Mouse (Mus musculus) urinary bladder, postnatal 14 days (tissue): ENCODE measurements at regions not wholly inside any gene's neighbourhood (a gene's known extent, or its start where the extent isn't known, plus 50 kb on each side); places are given as distances from the start of the nearest gene placed in this dataset.

Source experiments
- DNase-seq: peaks from one replicate; pipeline ENCODE4 v3.0.0; 2021; ENCODE audit warnings: low spot score

GRCm38 (mm10) chr14:72371702-72372277 lies 119.8 kb downstream of the Gm9195 start:
- DNase-seq: peak; percentile 72

GRCm38 (mm10) chr14:72360829-72361520 lies 130.7 kb downstream of the Gm9195 start:
- no peak for DNase-seq

- DNase-seq: no peak
Measured at GRCm38 (mm10) chr14:72360181-72360580, 131.5 kb downstream of the Gm9195 start.

- no peak for DNase-seq
Measured at GRCm38 (mm10) chr14:72357915-72358314, 133.7 kb downstream of the Gm9195 start.

GRCm38 (mm10) chr14:72342181-72342580 lies 149.5 kb downstream of the Gm9195 start:
- DNase-seq: no peak

- DNase-seq: no peak
Measured at GRCm38 (mm10) chr14:72341590-72342154, 150.0 kb downstream of the Gm9195 start.

- DNase-seq: no peak
Measured at GRCm38 (mm10) chr14:72338046-72338445, 153.6 kb downstream of the Gm9195 start.

GRCm38 (mm10) chr14:72303856-72304255 lies 187.8 kb downstream of the Gm9195 start:
- no peak for DNase-seq

GRCm38 (mm10) chr14:72300026-72300425 lies 191.6 kb downstream of the Gm9195 start:
- DNase-seq: peak; percentile 38

GRCm38 (mm10) chr14:72294631-72295030 lies 197.0 kb downstream of the Gm9195 start:
- no peak for DNase-seq

- DNase-seq: no peak
Measured at GRCm38 (mm10) chr14:72293677-72294387, 197.8 kb downstream of the Gm9195 start.

GRCm38 (mm10) chr14:72292656-72293299 lies 198.9 kb downstream of the Gm9195 start:
- no peak for DNase-seq

- DNase-seq: no peak
Measured at GRCm38 (mm10) chr14:72277309-72277708, 214.3 kb downstream of the Gm9195 start.

- DNase-seq: no peak
Measured at GRCm38 (mm10) chr14:72259255-72259654, 232.4 kb downstream of the Gm9195 start.

- DNase-seq: no peak
Measured at GRCm38 (mm10) chr14:72241872-72242271, 249.8 kb downstream of the Gm9195 start.

GRCm38 (mm10) chr14:72240272-72240671 lies 251.4 kb downstream of the Gm9195 start:
- no peak for DNase-seq

- no peak for DNase-seq
Measured at GRCm38 (mm10) chr14:72238344-72238743, 253.3 kb downstream of the Gm9195 start.

- no peak for DNase-seq
Measured at GRCm38 (mm10) chr14:72234234-72235075, 257.2 kb downstream of the Gm9195 start.

- no peak for DNase-seq
Measured at GRCm38 (mm10) chr14:72227853-72228252, 263.8 kb downstream of the Gm9195 start.

GRCm38 (mm10) chr14:72227441-72227840 lies 264.2 kb downstream of the Gm9195 start:
- no peak for DNase-seq

GRCm38 (mm10) chr14:72226946-72227345 lies 264.7 kb downstream of the Gm9195 start:
- DNase-seq: no peak
